ENCODE assay signal across 8 mouse cellular contexts in genomic region chr1:156566132-156566531, GRCm38 (mm10). TPM values are rescaled to one million over a fixed set of nuclear protein-coding genes. Genes with fewer than 3 reads are reported as not detected.
A peak's percentile ranks its signal among the peaks of the same experiment; 100 is the strongest.
DNase-seq lines count a peak whose midpoint lies in the region; ATAC-seq and TF ChIP-seq lines count a peak whose summit lies in the region.

No protein-coding gene starts in this region.

- ATAC-seq in lung, embryonic 14.5 days (ENCODE audit: insufficient read depth) = no peak
- no peak for ATAC-seq in cerebellum, adult (ENCODE audit: insufficient number of reproducible peaks, low FRiP score, low TSS enrichment)

- TF ChIP-seq CTCF in gastrocnemius, adult 2 months (IDR thresholded peaks at IDR 0.05) = peak; percentile 50
- TF ChIP-seq CTCF in thymus, adult 2 months (IDR thresholded peaks at IDR 0.05; ENCODE audit: borderline replicate concordance, control insufficient read depth, extremely low read depth, insufficient read depth, low read length, poor library complexity) = no peak
- peak; percentile 39 for TF ChIP-seq CTCF in lung, embryonic 14.5 days (IDR thresholded peaks at IDR 0.05; ENCODE audit: low read depth)

- peaks cover 2% of the 10 kb centered on the region; the same call in 1 of the 2 replicates for H3K4me1 ChIP-seq in thymus, adult 2 months (replicated peaks; ENCODE audit: control insufficient read depth, insufficient read depth, low read length)
- no peaks in the 10 kb centered on the region for H3K4me1 ChIP-seq in lung, embryonic 14.5 days (ENCODE audit: insufficient read depth)

- no peak overlapping the region for H3K4me3 ChIP-seq in gastrocnemius, adult 2 months
- no peak overlapping the region for H3K4me3 ChIP-seq in thymus, adult 2 months (ENCODE audit: control insufficient read depth, insufficient read depth, low read length)
- no peak overlapping the region for H3K4me3 ChIP-seq in lung, embryonic 14.5 days (ENCODE audit: low read depth, low read length)

- DNase-seq in gastrocnemius, adult 2 months = no peak
- no peak for DNase-seq in gastrocnemius, adult 8-10 months (ENCODE audit: low spot score in 2 of 2)
- DNase-seq in thymus, adult 2 months = peak; percentile 24
- no peak for DNase-seq in thymus, adult 18-20 months
- peak; percentile 27 for DNase-seq in lung, embryonic 14.5 days
- DNase-seq in frontal cortex, postnatal 14 days (ENCODE audit: low spot score in 2 of 2) = no peak
- no peak for DNase-seq in layer of hippocampus, postnatal 14 days (ENCODE audit: low spot score in 2 of 2)

- H3K27ac ChIP-seq in gastrocnemius, adult 2 months = no peak overlapping the region
- H3K27ac ChIP-seq in thymus, adult 2 months (ENCODE audit: control insufficient read depth, insufficient read depth, low read length) = no peak overlapping the region
- no peak overlapping the region for H3K27ac ChIP-seq in lung, embryonic 14.5 days (ENCODE audit: low read depth)

- H3K27me3 ChIP-seq in thymus, adult 2 months (ENCODE audit: control insufficient read depth, insufficient read depth, low read length) = no peaks in the 10 kb centered on the region
- H3K27me3 ChIP-seq in lung, embryonic 14.5 days (ENCODE audit: insufficient read depth, low read length) = no peaks in the 10 kb centered on the region

- intact Hi-C loops in gastrocnemius, adult 2 months (cut with DNase I) = no loop called here

- H3K36me3 ChIP-seq in thymus, adult 2 months (ENCODE audit: control insufficient read depth, insufficient read depth, low read length) = no peaks in the 10 kb centered on the region
- no peaks in the 10 kb centered on the region for H3K36me3 ChIP-seq in lung, embryonic 14.5 days (ENCODE audit: insufficient read depth)

- no peak overlapping the region for H3K4me2 ChIP-seq in lung, embryonic 14.5 days

- no peaks in the 10 kb centered on the region for H3K9me3 ChIP-seq in lung, embryonic 14.5 days (ENCODE audit: low read depth, low read length)

- no peak for TF ChIP-seq POLR2A in thymus, adult 2 months (IDR thresholded peaks at IDR 0.05; ENCODE audit: control insufficient read depth, extremely low read depth, insufficient read depth, low read length, poor library complexity)

- WGBS in thymus, adult 2 months = 100% methylated on average over 3 of the region's 3 CpGs
- 89% methylated on average over 3 of the region's 3 CpGs for whole genome bisulfite sequencing in lung, embryonic 14.5 days

- no peak overlapping the region for H3K9ac ChIP-seq in lung, embryonic 14.5 days

RNA-seq across cellular contexts. Expression of gene Abl2, which starts 7.5 kb away (rescaled TPM):
- total RNA-seq in gastrocnemius, adult 2 months (2021) = 10 to 100 TPM; 21.2 to 26.1 TPM
- 10 to 100 TPM; 20.6 to 27.5 (median 24.7) TPM for total RNA-seq in gastrocnemius, adult 8-10 months (2022)
- polyA plus RNA-seq in thymus, adult 2 months (2012; rRNA removed) = 18.7 and 19.9 TPM in 2 replicates
- 6.0 and 6.2 TPM in 2 replicates for polyA plus RNA-seq in lung, embryonic 14.5 days (2014; fragmentation: Nextera tagmentation; extraction: Ambion mirVana)
- 10 to 100 TPM; 79.8 to 80.3 TPM for total RNA-seq in layer of hippocampus, postnatal 14 days (2021)

RNA-seq across cellular contexts. Expression of gene Gm10031, which starts 42.3 kb away (rescaled TPM):
- 10 to 100 TPM; 42.9 to 49.5 TPM for total RNA-seq in gastrocnemius, adult 2 months (2021)
- 10 to 100 TPM; 40.9 to 54.1 (median 47.2) TPM for total RNA-seq in gastrocnemius, adult 8-10 months (2022)
- polyA plus RNA-seq in thymus, adult 2 months (2012; rRNA removed) = 33.7 and 36.5 TPM in 2 replicates
- polyA plus RNA-seq in lung, embryonic 14.5 days (2014; fragmentation: Nextera tagmentation; extraction: Ambion mirVana) = 0.42 and 0.85 TPM in 2 replicates
- 10 to 100 TPM; 44.0 to 49.0 TPM for total RNA-seq in layer of hippocampus, postnatal 14 days (2021)

Comparison
In these comparisons a context has a peak if more than half of its experiments do, and no peak if none do; other contexts are left out.
1. DNase-seq: peak in thymus, adult 2 months (single experiment) and lung, embryonic 14.5 days (single experiment); none in gastrocnemius, adult 2 months (single experiment), gastrocnemius, adult 8-10 months (0 of 2), thymus, adult 18-20 months (0 of 2), frontal cortex, postnatal 14 days (0 of 2) and layer of hippocampus, postnatal 14 days (0 of 2).